Mouse (Mus musculus) R1 (cell line): ENCODE measurements around the gene Utf1.
A peak's percentile ranks its signal among the peaks of the same experiment; 100 is the strongest.

Source experiments
- DNase-seq: peaks from one replicate; pipeline ENCODE4 v3.0.0-alpha.2; 2018; ENCODE audit warnings: low read depth, low spot score

Gene Utf1

GRCm38 (mm10) chr7:139937810-139938209 lies 5.8 kb upstream of the Utf1 start:
- DNase-seq, result peak; percentile 64

GRCm38 (mm10) chr7:139940476-139941209 lies 2.9 kb upstream of the Utf1 start:
- DNase-seq, result peak; percentile 89

GRCm38 (mm10) chr7:139944291-139945240 lies 977 bp downstream of the Utf1 start:
- peak; percentile 87 for DNase-seq

GRCm38 (mm10) chr7:139945516-139945915 lies 1.9 kb downstream of the Utf1 start:
- peak; percentile 99 for DNase-seq

GRCm38 (mm10) chr7:139946032-139946431 lies 2.4 kb downstream of the Utf1 start:
- peak; percentile 83 for DNase-seq

- DNase-seq, result peak; percentile 96
Observed at GRCm38 (mm10) chr7:139949893-139950282, 6.3 kb downstream of the Utf1 start.

- peak; percentile 94 for DNase-seq
Observed at GRCm38 (mm10) chr7:139950283-139950971, 6.8 kb downstream of the Utf1 start.

- peak; percentile 89 for DNase-seq
Observed at GRCm38 (mm10) chr7:139951079-139951478, 7.5 kb downstream of the Utf1 start.

- peak; percentile 89 for DNase-seq
Observed at GRCm38 (mm10) chr7:139951991-139952633, 8.5 kb downstream of the Utf1 start.

GRCm38 (mm10) chr7:139955505-139955904 lies 11.9 kb downstream of the Utf1 start:
- DNase-seq, result no peak

GRCm38 (mm10) chr7:139956658-139957057 lies 13.1 kb downstream of the Utf1 start:
- no peak for DNase-seq

GRCm38 (mm10) chr7:139957437-139957836 lies 13.8 kb downstream of the Utf1 start:
- DNase-seq, result no peak

- DNase-seq, result no peak
Observed at GRCm38 (mm10) chr7:139957958-139958357, 14.4 kb downstream of the Utf1 start.

- DNase-seq, result no peak
Observed at GRCm38 (mm10) chr7:139961141-139961540, 17.6 kb downstream of the Utf1 start.

- DNase-seq, result no peak
Observed at GRCm38 (mm10) chr7:139963814-139964213, 20.2 kb downstream of the Utf1 start.

GRCm38 (mm10) chr7:139967175-139967574 lies 23.6 kb downstream of the Utf1 start:
- DNase-seq, result no peak

GRCm38 (mm10) chr7:139968428-139968827 lies 24.8 kb downstream of the Utf1 start:
- no peak for DNase-seq

GRCm38 (mm10) chr7:139969348-139970130 lies 25.9 kb downstream of the Utf1 start:
- peak; percentile 85 for DNase-seq

GRCm38 (mm10) chr7:139970216-139970919 lies 26.8 kb downstream of the Utf1 start:
- DNase-seq, result no peak

- no peak for DNase-seq
Observed at GRCm38 (mm10) chr7:139970979-139971378, 27.4 kb downstream of the Utf1 start.
